Mouse (Mus musculus): ENCODE data around the gene Sash1. TPM values are rescaled to one million over a fixed set of nuclear protein-coding genes. Genes with fewer than 3 reads are reported as not detected.

The Sash1 gene
- polyA plus RNA-seq, 1 experiment, result 2.1 TPM

DNA sequence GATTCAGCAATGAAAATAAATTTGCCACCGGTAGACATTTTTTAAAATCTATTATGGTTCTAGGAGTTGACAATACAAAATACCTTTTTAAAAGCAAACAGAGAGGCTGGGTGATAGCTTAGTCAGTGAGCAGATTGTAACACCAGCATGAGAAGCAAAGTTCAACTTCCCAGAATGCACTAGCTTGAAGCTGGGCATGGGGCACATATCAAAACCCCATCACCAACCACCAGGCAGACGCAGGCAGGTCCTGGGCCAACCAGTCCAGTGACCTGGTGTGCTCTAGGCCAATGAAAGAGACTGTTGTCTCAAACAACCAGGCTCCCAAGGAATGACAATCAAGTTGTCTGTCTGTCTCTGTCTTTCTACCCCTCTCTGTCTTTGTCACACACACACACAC lies 98.6 kb downstream of the Sash1 start:
- no peak for TF ChIP-seq GATA1 (IDR thresholded peaks at IDR 0.05; ENCODE audit: borderline replicate concordance, low read length)
- TF ChIP-seq FLI1 (IDR thresholded peaks at IDR 0.05; ENCODE audit: low read length), result no peak
- no peaks in the 10 kb centered on the region for H3K4me1 ChIP-seq
- H3K36me3 ChIP-seq (replicated peaks; ENCODE audit: low read length), result no peaks in the 10 kb centered on the region
- H3K27me3 ChIP-seq (replicated peaks), result no peaks in the 10 kb centered on the region
- H3K4me3 ChIP-seq (replicated peaks), result no peak overlapping the region
- H3K9me3 ChIP-seq, result no peaks in the 10 kb centered on the region

DNA sequence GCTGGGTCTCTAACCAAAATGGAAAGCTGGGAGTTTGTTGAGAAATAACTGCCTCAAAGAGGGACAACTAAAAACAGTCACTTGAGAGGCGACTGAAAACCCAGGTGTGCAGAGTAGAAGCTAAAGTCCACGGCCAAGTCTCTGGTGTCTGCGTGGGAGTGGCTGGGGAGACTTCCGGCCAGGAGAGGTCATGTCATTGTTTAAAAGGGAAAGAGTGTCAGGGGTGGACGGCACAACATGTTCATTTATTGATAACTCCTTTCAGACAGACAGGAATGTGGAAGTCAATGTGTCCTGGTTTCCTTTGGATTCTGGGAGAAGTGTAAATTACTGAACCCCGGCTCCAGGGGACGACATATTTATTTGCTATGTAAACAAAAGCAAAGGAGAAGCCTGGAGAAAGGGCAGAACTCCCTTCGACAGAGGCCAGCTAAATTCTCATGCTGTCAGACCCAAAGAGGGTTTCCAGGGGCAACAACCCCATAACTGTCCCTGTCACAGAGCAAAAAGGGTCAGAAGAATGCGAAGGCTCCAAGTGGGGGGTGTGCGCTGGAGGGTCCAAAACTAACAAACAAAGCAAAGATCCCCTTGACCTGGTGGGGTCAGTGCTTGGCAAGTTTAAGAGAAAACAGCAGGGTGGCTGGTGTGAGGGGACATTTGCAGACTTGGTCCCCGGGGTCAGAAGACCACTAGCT lies 100.3 kb downstream of the Sash1 start:
- Histone ChIP-seq H3K27me3 (replicated peaks) (no peaks in the 10 kb centered on the region), H3K4me1 (no peaks in the 10 kb centered on the region), H3K9me3 (no peaks in the 10 kb centered on the region), H3K36me3 (replicated peaks; ENCODE audit: low read length) (no peaks in the 10 kb centered on the region), H3K4me3 (replicated peaks) (no peak overlapping the region)
- no peak for TF ChIP-seq FLI1 (IDR thresholded peaks at IDR 0.05; ENCODE audit: low read length)
- no peak for TF ChIP-seq GATA1 (IDR thresholded peaks at IDR 0.05; ENCODE audit: borderline replicate concordance, low read length)

DNA sequence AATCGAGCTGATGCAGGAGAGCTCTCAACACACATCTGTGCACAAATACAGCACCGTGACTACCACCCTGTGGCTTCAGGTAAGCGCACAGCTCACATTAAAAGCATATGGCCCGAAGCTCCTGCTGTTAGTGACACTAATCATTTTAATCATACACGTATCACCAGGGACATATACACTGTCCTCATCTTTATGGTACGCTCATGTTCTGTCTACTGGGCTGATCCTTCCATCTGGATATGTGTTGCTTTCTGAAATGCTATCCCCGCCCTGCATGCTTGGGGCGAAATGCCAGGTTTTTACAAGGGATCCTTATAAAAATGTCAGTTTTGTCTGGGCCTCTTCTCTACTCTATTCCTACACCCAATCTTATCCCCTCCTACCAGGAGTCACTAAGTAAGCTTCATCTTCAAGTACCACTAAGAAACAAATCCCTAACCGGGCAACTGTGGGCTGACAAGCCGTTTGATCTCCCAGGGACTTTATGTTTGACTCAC lies 103.9 kb downstream of the Sash1 start:
- Histone ChIP-seq H3K36me3 (replicated peaks; ENCODE audit: low read length) (no peaks in the 10 kb centered on the region), H3K4me3 (replicated peaks) (no peak overlapping the region), H3K27me3 (replicated peaks) (no peaks in the 10 kb centered on the region), H3K9me3 (no peaks in the 10 kb centered on the region), H3K4me1 (no peaks in the 10 kb centered on the region)
- TF ChIP-seq FLI1 (IDR thresholded peaks at IDR 0.05; ENCODE audit: low read length) (no peak), GATA1 (IDR thresholded peaks at IDR 0.05; ENCODE audit: borderline replicate concordance, low read length) (no peak)

DNA sequence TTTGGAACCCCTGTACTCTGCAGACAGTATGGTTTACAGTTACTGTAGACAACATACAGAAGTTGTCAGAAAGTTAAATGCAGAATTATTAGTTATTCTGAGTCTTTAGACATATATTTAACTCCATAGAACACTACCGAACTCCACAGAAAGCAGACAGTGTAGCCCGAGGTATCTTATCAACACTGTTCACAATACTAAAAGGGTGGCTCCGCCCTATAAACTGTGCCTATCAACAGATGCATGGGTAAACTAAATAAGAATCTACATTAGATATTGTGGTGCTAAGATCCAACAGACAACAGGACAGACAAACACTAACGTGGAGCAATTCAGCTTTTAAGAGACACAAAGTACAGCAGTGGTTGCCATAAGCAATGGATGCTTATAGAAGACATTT lies 106.0 kb downstream of the Sash1 start:
- Histone ChIP-seq H3K9me3 (no peaks in the 10 kb centered on the region), H3K4me1 (no peaks in the 10 kb centered on the region), H3K36me3 (replicated peaks; ENCODE audit: low read length) (no peaks in the 10 kb centered on the region), H3K27me3 (replicated peaks) (no peaks in the 10 kb centered on the region), H3K4me3 (replicated peaks) (no peak overlapping the region)
- TF ChIP-seq GATA1 (IDR thresholded peaks at IDR 0.05; ENCODE audit: borderline replicate concordance, low read length) (no peak), FLI1 (IDR thresholded peaks at IDR 0.05; ENCODE audit: low read length) (no peak)

DNA sequence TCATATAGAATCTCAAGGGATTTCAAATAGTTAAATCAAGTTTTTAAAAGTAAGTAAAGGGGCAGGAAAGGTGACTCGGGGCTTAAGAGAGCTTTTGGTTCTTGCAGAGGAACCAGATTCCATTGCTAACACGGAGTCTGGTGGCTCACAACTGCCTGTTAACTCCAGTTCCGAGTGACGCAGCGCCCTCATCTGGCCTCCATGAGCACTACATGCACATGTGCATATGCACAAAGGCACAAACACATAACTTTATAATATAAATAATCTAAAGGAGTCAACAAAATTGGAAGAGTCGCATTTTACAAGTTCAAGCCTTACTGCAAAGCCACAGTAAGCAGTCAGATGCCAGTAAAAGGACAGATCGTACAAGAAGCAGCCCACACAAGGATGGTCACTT lies 107.0 kb downstream of the Sash1 start:
- Histone ChIP-seq H3K4me1 (no peaks in the 10 kb centered on the region), H3K36me3 (replicated peaks; ENCODE audit: low read length) (no peaks in the 10 kb centered on the region), H3K9me3 (no peaks in the 10 kb centered on the region), H3K4me3 (replicated peaks) (no peak overlapping the region), H3K27me3 (replicated peaks) (no peaks in the 10 kb centered on the region)
- TF ChIP-seq FLI1 (IDR thresholded peaks at IDR 0.05; ENCODE audit: low read length) (no peak), GATA1 (IDR thresholded peaks at IDR 0.05; ENCODE audit: borderline replicate concordance, low read length) (no peak)

DNA sequence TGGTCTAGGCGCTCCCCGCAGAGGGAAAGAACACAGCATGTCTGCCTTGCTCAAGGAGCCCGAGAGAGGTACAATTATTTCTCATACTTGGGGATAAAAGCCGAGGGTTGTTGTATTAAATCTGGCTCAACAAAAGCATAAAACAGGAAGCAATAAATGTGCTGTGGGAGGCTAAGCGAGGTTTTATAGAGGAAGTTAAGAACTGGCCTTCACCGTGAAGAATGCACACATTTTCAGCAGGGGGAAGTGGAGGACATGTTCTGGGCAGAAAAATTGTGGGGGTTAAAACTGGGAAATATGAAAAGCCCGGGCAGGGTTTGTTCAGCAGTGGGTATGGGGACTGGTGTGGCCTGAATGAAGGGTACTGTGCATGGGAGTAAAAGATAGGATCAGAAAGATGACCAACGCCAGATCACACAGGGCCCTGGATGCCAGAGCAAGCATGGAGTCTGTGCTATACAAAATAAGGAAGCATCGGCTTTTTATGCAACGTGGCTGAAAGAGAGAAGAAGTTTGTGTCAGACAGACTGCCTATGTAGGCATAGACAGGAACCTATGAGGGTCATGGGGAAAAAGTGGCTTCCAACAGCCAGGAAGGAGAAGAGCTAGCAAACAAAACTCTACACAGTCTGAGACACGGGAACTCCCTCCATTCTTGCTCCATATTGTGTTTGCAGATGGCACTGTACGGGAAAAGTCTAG lies 108.2 kb downstream of the Sash1 start:
- Histone ChIP-seq H3K4me3 (replicated peaks) (no peak overlapping the region), H3K27me3 (replicated peaks) (no peaks in the 10 kb centered on the region), H3K9me3 (no peaks in the 10 kb centered on the region), H3K4me1 (no peaks in the 10 kb centered on the region), H3K36me3 (replicated peaks; ENCODE audit: low read length) (no peaks in the 10 kb centered on the region)
- TF ChIP-seq FLI1 (IDR thresholded peaks at IDR 0.05; ENCODE audit: low read length) (no peak), GATA1 (IDR thresholded peaks at IDR 0.05; ENCODE audit: borderline replicate concordance, low read length) (no peak)

DNA sequence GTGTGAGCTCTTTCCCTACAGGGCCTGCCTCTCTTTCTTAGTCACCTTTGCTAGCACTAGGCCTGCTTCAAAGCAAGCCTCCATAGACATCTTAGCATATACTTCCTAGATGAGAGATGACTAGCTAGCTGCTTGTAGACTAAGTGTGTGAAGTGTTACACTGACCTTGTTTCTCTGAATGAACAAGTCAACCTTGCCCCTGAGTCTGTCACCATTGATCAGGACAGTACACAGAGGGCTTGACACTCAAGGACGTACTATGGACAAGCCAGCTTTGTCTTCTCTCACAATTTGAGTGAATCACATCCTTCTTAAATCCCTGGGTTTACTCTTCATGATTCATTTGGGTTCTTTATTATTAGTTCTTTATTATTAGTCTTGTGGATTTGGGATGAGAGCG lies 109.1 kb downstream of the Sash1 start:
- H3K9me3 ChIP-seq, result no peaks in the 10 kb centered on the region
- H3K4me1 ChIP-seq, result no peaks in the 10 kb centered on the region
- TF ChIP-seq GATA1 (IDR thresholded peaks at IDR 0.05; ENCODE audit: borderline replicate concordance, low read length), result no peak
- no peak for TF ChIP-seq FLI1 (IDR thresholded peaks at IDR 0.05; ENCODE audit: low read length)
- no peaks in the 10 kb centered on the region for H3K27me3 ChIP-seq (replicated peaks)
- H3K4me3 ChIP-seq (replicated peaks), result no peak overlapping the region
- H3K36me3 ChIP-seq (replicated peaks; ENCODE audit: low read length), result no peaks in the 10 kb centered on the region

DNA sequence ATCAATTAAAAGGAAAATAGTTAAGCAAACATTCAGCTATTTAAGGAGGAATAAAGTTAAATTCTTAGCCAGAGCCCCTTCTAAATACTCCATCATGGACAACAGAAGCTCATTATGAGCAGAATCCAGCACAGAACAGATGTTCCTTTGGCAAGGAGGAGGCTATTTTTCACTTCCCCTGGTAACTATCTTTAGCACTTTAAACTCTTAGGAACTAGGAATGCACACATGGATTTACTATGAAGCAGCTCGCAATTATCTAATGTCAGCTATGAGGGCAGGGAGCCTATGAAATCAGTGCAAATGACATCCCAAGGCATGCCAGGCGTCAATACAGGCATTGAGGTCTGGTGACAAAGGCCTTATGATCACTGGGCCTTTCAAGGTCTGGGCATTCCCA lies 110.1 kb downstream of the Sash1 start:
- no peaks in the 10 kb centered on the region for H3K9me3 ChIP-seq
- no peaks in the 10 kb centered on the region for H3K27me3 ChIP-seq (replicated peaks)
- H3K4me3 ChIP-seq (replicated peaks), result no peak overlapping the region
- H3K4me1 ChIP-seq, result no peaks in the 10 kb centered on the region
- TF ChIP-seq GATA1 (IDR thresholded peaks at IDR 0.05; ENCODE audit: borderline replicate concordance, low read length), result no peak
- TF ChIP-seq FLI1 (IDR thresholded peaks at IDR 0.05; ENCODE audit: low read length), result no peak
- no peaks in the 10 kb centered on the region for H3K36me3 ChIP-seq (replicated peaks; ENCODE audit: low read length)

DNA sequence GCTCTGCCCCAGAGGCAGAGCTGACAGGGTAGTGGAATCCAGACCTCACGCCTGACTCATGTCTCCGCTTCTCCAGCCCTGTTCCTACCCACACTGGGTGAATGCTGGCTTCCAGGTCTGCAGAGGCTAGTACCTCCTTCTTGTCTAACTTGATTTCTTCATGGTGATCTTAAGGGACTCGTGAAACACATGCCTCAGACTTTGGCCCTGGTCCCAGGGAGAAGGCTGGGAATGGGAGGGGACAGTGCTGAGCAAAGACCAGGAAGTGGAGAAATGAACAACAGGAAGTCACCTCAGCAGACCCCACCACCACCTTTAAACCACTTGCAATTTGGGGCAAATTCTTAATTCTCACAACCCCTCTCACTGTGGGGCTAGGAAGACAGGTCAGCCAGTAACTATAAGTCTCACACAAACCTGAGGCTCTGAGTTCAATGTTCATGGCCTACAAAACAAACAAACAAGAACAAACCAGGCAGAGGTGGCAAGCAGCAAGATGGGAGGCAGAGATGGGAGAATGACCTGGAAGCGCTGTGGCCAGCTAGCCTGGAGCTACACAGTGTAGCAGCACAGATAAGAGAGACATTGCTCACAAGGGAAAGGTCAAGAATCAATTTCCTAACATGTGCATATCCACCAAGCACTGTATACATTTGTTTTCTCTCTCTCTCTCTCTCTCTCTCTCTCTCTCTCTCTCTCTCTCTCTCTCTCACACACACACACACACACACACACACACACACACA lies 113.2 kb downstream of the Sash1 start:
- Histone ChIP-seq H3K36me3 (replicated peaks; ENCODE audit: low read length) (no peaks in the 10 kb centered on the region), H3K4me1 (no peaks in the 10 kb centered on the region), H3K4me3 (replicated peaks) (no peak overlapping the region), H3K9me3 (peaks cover 8% of the 10 kb centered on the region), H3K27me3 (replicated peaks) (no peaks in the 10 kb centered on the region)
- TF ChIP-seq FLI1 (IDR thresholded peaks at IDR 0.05; ENCODE audit: low read length), result no peak
- no peak for TF ChIP-seq GATA1 (IDR thresholded peaks at IDR 0.05; ENCODE audit: borderline replicate concordance, low read length)
